Mouse (Mus musculus): ENCODE data around the gene 2410004P03Rik. TPM values are rescaled to one million over a fixed set of nuclear protein-coding genes. Genes with fewer than 3 reads are reported as not detected.

2410004P03Rik gene
- total and polyA plus RNA-seq, 3 experiments = 0.09 TPM; not detected in 2

- Histone ChIP-seq H3K27ac (ENCODE audit: insufficient read depth, low read depth) (no peak overlapping the region), H3K4me1 (ENCODE audit: control insufficient read depth in 1 of 2, insufficient read depth in 2 of 2) (peaks cover 27 to 77% of the 10 kb centered on the region in 2 experiments), H3K4me2 (ENCODE audit: insufficient read depth, low read depth, poor library complexity, severe bottlenecking) (no peak overlapping the region), H3K27me3 (replicated peaks) (no peaks in the 10 kb centered on the region), H3K36me3 (replicated peaks in 1 of 2; ENCODE audit: control insufficient read depth in 1 of 2, insufficient read depth in 1 of 2, low read length in 1 of 2) (no peaks in the 10 kb centered on the region), H3K79me2 (replicated peaks; ENCODE audit: control insufficient read depth, extremely low read depth, insufficient read depth, poor library complexity, severe bottlenecking) (no peaks in the 10 kb centered on the region), H3K9me3 (replicated peaks; ENCODE audit: low read length) (no peaks in the 10 kb centered on the region), H3K9ac (ENCODE audit: insufficient read depth, low read depth) (no peak overlapping the region), H3K4me3 (replicated peaks in 1 of 3; ENCODE audit: low read depth in 2 of 3, low read length in 2 of 3, poor library complexity in 1 of 3) (no peak overlapping the region)
- no peak for TF ChIP-seq NRF1 (IDR thresholded peaks at IDR 0.05; ENCODE audit: low read depth, low read length)
- DNase-seq (ENCODE audit: extremely low read depth) = no peak
- in situ Hi-C loops (cut with MboI; ENCODE audit: low pct_ligation_motif_present, low pct_unique_long_range_greater_than_20kb, low sequenced_read_pairs) (loop anchor here (10.0 to 25.0 kb wide), 3 partner anchors 222 to 325 kb away; partner anchors contain the start of genes E2f6 and Pdia6), dilution Hi-C loops (cut with MboI; ENCODE audit: extremely low pct_ligation_motif_present, extremely low pct_unique_long_range_greater_than_20kb, low sequenced_read_pairs) (no loop called here)
These were observed 25.6 kb upstream of the 2410004P03Rik start for GRCm38 (mm10) chr12:17037053-17037610.

GRCm38 (mm10) chr12:17036532-17036931 is 25.0 kb upstream of the 2410004P03Rik start:
- dilution Hi-C loops (cut with MboI; ENCODE audit: extremely low pct_ligation_motif_present, extremely low pct_unique_long_range_greater_than_20kb, low sequenced_read_pairs) = no loop called here
- H3K27ac ChIP-seq (ENCODE audit: insufficient read depth, low read depth) = no peak overlapping the region
- H3K36me3 ChIP-seq (replicated peaks in 1 of 2; ENCODE audit: control insufficient read depth in 1 of 2, insufficient read depth in 1 of 2, low read length in 1 of 2) = no peaks in the 10 kb centered on the region
- H3K9ac ChIP-seq (ENCODE audit: insufficient read depth, low read depth) = no peak overlapping the region
- H3K27me3 ChIP-seq (replicated peaks) = no peaks in the 10 kb centered on the region
- TF ChIP-seq MEF2A (IDR thresholded peaks at IDR 0.05; ENCODE audit: borderline replicate concordance, low read depth, low read length) (no peak), MXI1 (IDR thresholded peaks at IDR 0.05; ENCODE audit: low read depth, low read length) (no peak), TBP (conservative IDR thresholded peaks at IDR 0.05; ENCODE audit: low read depth, low read length) (no peak)
- no peak for DNase-seq (ENCODE audit: extremely low read depth)
- no peaks in the 10 kb centered on the region for H3K79me2 ChIP-seq (replicated peaks; ENCODE audit: control insufficient read depth, extremely low read depth, insufficient read depth, poor library complexity, severe bottlenecking)
- H3K4me2 ChIP-seq (ENCODE audit: insufficient read depth, low read depth, poor library complexity, severe bottlenecking) = no peak overlapping the region
- H3K4me1 ChIP-seq (ENCODE audit: control insufficient read depth in 1 of 2, insufficient read depth in 2 of 2) = peaks cover 27 to 77% of the 10 kb centered on the region in 2 experiments
- in situ Hi-C loops (cut with MboI; ENCODE audit: low pct_ligation_motif_present, low pct_unique_long_range_greater_than_20kb, low sequenced_read_pairs) = loop anchor here (10.0 to 25.0 kb wide), 3 partner anchors 222 to 324 kb away; partner anchors contain the start of genes E2f6 and Pdia6
- H3K4me3 ChIP-seq (replicated peaks in 1 of 3; ENCODE audit: low read depth in 2 of 3, low read length in 2 of 3, poor library complexity in 1 of 3) = no peak overlapping the region
- H3K9me3 ChIP-seq (replicated peaks; ENCODE audit: low read length) = no peaks in the 10 kb centered on the region

- in situ Hi-C loops (cut with MboI; ENCODE audit: low pct_ligation_motif_present, low pct_unique_long_range_greater_than_20kb, low sequenced_read_pairs) = loop anchor here (10.0 to 25.0 kb wide), 3 partner anchors 220 to 323 kb away; partner anchors contain the start of genes E2f6 and Pdia6
- H3K9me3 ChIP-seq (replicated peaks; ENCODE audit: low read length) = no peaks in the 10 kb centered on the region
- 0 out of 2 replicates have a peak overlapping the region, but pooled peaks have one; percentile 14 for H3K27ac ChIP-seq (ENCODE audit: insufficient read depth, low read depth)
- peak overlapping the region in 1 of 3 experiments; percentile 55 for H3K4me3 ChIP-seq (replicated peaks in 1 of 3; ENCODE audit: low read depth in 2 of 3, low read length in 2 of 3, poor library complexity in 1 of 3)
- dilution Hi-C loops (cut with MboI; ENCODE audit: extremely low pct_ligation_motif_present, extremely low pct_unique_long_range_greater_than_20kb, low sequenced_read_pairs) = no loop called here
- H3K9ac ChIP-seq (ENCODE audit: insufficient read depth, low read depth) = no peak overlapping the region
- peaks cover 22 to 63% of the 10 kb centered on the region in 2 experiments for H3K4me1 ChIP-seq (ENCODE audit: control insufficient read depth in 1 of 2, insufficient read depth in 2 of 2)
- peak overlapping the region; percentile 24 for H3K4me2 ChIP-seq (ENCODE audit: insufficient read depth, low read depth, poor library complexity, severe bottlenecking)
- peak; percentile 23; the same call in 1 of the 2 replicates for TF ChIP-seq ELF1 (IDR thresholded peaks at IDR 0.05; ENCODE audit: low read depth, low read length)
- TF ChIP-seq RAD21 (IDR thresholded peaks at IDR 0.05; ENCODE audit: low read depth, low read length) = peak; percentile 75
- no peak for TF ChIP-seq GABPA (IDR thresholded peaks at IDR 0.05; ENCODE audit: insufficient replicate concordance, low read depth, low read length)
- peak; percentile 67 to 81 for TF ChIP-seq CTCF (conservative IDR thresholded peaks at IDR 0.05 in 1 of 2, IDR thresholded peaks at IDR 0.05 in 1 of 2; ENCODE audit: low read depth in 2 of 2, low read length in 2 of 2)
- TF ChIP-seq BHLHE40 (IDR thresholded peaks at IDR 0.05; ENCODE audit: low read depth, low read length) = no peak
- 0 out of 2 replicates have a peak, but pooled peaks have one; percentile 40 for TF ChIP-seq MYC (IDR thresholded peaks at IDR 0.05; ENCODE audit: low read depth, low read length)
- TF ChIP-seq TCF12 (IDR thresholded peaks at IDR 0.05; ENCODE audit: low read depth, low read length) = no peak
- no peak for TF ChIP-seq E2F4 (IDR thresholded peaks at IDR 0.05; ENCODE audit: insufficient replicate concordance, low read depth, low read length)
- TF ChIP-seq SIN3A (IDR thresholded peaks at IDR 0.05; ENCODE audit: low read length) = no peak
- TF ChIP-seq MAZ (IDR thresholded peaks at IDR 0.05; ENCODE audit: low read depth, low read length) = no peak
- no peak for TF ChIP-seq USF1 (IDR thresholded peaks at IDR 0.05; ENCODE audit: low read depth, low read length)
- TF ChIP-seq UBTF (IDR thresholded peaks at IDR 0.05; ENCODE audit: low read depth, low read length) = no peak
- no peak for TF ChIP-seq ZNF384 (IDR thresholded peaks at IDR 0.05; ENCODE audit: low read depth, low read length)
- TF ChIP-seq SMC3 (IDR thresholded peaks at IDR 0.05; ENCODE audit: low read depth, low read length) = peak; percentile 63
- TF ChIP-seq IRF4 (IDR thresholded peaks at IDR 0.05; ENCODE audit: low read depth, low read length) = 0 out of 2 replicates have a peak, but pooled peaks have one; percentile 23
- H3K27me3 ChIP-seq (replicated peaks) = no peaks in the 10 kb centered on the region
- no peaks in the 10 kb centered on the region for H3K36me3 ChIP-seq (replicated peaks in 1 of 2; ENCODE audit: control insufficient read depth in 1 of 2, insufficient read depth in 1 of 2, low read length in 1 of 2)
- DNase-seq (ENCODE audit: extremely low read depth) = peak; percentile 87
- no peaks in the 10 kb centered on the region for H3K79me2 ChIP-seq (replicated peaks; ENCODE audit: control insufficient read depth, extremely low read depth, insufficient read depth, poor library complexity, severe bottlenecking)
These were observed 23.6 kb upstream of the 2410004P03Rik start for GRCm38 (mm10) chr12:17035128-17035527.
